Mouse (Mus musculus) left cerebral cortex, adult 18-20 months (tissue): Measurements from ENCODE around the gene Lgals3bp. TPM values are rescaled to one million over a fixed set of nuclear protein-coding genes. Genes with fewer than 3 reads are reported as not detected.

ENCODE experiments used
- DNase-seq, 2 experiments: peaks; one replicate each; pipeline ENCODE4 v3.0.0; 2021 to 2022; ENCODE audit warnings: low spot score in 2 of 2, mixed read lengths in 1 of 2
- total RNA-seq, 2 experiments: library from RNA; stranded (reverse); gene quantifications; 2 replicates each; pipeline ENCODE4 v1.2.3; 2021

The Lgals3bp gene
- total RNA-seq, 2 experiments from 2014 or later: 21.7 to 21.9 TPM

- DNase-seq: no peak
These were observed 22.9 kb upstream of the Lgals3bp start for GRCm38 (mm10) chr11:118424621-118425335.

DNA sequence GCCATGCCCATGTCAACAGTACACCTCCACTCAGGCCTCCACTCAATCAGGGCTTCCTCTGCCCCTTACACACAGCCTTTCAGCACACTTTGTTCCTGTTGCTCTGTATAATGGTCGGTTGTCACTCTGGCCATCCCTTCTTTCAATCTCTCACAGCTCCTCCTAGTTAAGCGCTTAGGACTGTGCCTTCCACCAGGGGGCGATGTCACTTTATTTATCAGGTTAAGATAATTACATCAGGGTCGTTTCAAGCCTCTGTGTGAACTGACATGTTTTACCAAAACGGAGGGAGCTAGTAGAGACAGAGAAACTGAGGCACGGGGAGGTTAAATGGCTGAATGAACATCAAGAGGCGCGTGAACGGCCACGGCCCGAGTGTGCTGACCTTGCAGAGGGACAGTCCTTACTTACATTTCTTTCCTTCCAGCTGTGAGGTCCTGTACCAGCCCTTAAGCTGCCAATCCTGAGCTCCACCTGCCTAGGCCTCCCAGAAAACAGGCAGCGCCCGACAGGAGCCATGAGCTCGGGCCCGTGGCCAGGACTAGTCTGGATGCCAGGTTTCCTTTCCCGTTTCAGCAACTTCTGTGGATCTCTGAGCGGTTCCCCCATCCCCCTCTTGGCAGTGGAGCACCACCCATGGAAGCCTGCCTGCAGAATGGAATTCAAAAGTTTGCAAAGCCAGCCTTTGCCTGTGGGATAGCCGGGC is 21.5 kb upstream of the Lgals3bp start:
- DNase-seq: peak; percentile 77 to 83

- no peak for DNase-seq
These were observed 18.4 kb upstream of the Lgals3bp start for GRCm38 (mm10) chr11:118420261-118420660.

GRCm38 (mm10) chr11:118418834-118419504 is 17.1 kb upstream of the Lgals3bp start, which contains the start of gene Cant1:
TSS of gene Cant1 (minus strand) at chr11:118419086.
- DNase-seq: peak; percentile 98 to 99

DNA sequence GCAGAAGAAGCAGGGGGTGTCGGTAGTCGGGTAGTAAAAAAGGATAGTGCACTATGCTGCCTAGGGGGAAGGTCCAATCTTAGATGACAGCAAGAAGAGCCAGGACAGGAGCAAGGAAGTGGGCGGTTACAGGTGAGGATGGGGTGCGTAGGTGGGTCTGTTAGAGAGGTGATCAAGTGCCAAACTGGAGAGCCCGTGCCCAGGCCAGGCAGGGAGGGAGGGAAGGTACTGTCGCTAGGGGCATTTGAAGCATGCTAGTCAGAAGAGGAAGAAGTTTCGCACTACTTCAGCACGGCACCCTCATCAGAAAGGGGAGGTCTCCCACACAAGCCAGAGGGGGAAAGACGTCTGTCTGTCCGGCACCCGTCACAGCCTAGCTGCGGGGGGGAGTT is 16.5 kb upstream of the Lgals3bp start:
- DNase-seq: no peak

DNA sequence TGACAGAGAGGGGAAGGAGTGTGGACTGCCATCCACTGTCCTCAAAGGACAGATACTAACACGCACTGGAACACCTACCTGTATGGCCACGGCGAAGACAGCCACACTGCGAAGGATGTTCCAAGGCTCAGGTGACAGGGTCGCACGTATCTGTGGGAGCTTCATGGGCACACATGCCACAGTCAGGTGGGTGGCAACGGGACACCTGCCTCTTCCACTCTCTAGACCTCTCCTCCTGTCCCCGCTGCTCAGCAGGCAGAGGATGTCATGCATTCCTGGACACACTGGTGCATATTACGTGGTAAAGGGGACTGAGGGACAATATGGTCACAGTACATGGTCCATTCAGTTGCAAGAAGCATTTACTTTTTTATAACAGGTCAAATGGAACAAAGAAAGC is 15.6 kb upstream of the Lgals3bp start:
- no peak for DNase-seq

- DNase-seq: no peak
These were observed 14.2 kb upstream of the Lgals3bp start for GRCm38 (mm10) chr11:118416046-118416445.

DNA sequence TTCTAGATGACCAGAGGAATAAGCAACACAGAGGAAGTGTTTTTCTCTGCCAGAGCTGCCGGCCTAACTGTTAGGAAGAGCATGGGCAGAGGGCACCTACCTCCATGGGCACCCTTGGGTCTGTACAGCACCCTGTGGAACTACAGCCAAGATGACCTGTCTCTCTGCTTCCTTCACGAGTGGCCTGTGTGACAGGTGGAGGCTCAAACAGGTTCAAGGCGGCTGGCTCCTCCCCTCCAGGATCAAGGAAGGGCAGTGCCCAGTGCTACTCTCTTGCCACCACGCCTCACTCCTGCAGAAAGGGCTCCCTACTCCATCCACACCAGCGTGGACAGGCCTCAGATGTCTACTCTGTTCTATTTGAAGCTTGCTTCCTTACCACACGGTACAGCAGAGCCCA is 13.7 kb upstream of the Lgals3bp start:
- no peak for DNase-seq

DNA sequence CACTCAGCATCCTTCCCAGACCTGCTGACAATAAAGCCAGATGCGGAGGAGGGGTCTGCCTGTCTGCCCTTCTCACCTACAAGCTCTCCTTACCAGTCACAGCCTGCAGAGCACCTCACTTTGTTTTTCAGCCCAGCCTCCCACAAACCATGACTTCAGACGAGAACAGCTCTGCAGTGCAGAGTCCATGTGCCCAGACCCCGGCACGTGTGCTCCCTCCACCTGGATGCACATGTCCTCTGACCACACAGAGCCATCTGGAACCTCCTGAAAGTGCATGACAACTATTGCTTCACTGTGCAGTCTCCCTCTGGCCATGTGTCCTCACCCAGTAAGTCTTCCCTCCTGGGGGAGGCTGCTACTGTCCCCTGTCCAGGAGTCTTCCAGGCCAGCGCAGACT is 12.4 kb upstream of the Lgals3bp start:
- no peak for DNase-seq

GRCm38 (mm10) chr11:118413055-118413454 is 11.2 kb upstream of the Lgals3bp start:
- no peak for DNase-seq

- DNase-seq: no peak
These were observed 10.7 kb upstream of the Lgals3bp start for GRCm38 (mm10) chr11:118412601-118413000.

GRCm38 (mm10) chr11:118411271-118411670 is 9.4 kb upstream of the Lgals3bp start:
- DNase-seq: no peak

DNA sequence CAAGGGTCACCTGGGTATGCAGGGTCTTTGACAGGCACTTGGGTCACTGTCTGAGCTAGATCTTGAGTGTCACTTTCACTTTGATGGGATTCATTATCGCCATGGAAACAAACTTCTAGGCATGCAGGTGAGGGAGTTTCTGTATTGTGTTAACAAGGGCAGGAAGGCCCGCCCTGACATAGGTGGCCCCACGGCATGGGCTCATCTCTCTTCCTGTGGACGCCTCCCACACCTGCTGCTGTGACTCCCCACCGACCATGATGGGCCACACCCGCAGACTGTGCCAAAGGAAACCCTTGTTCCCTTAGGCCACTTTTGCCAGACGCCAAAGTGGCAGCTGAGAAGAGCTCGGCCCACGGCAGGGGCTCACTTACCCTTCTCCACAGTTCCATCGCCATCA is 8.6 kb upstream of the Lgals3bp start:
- no peak for DNase-seq

DNA sequence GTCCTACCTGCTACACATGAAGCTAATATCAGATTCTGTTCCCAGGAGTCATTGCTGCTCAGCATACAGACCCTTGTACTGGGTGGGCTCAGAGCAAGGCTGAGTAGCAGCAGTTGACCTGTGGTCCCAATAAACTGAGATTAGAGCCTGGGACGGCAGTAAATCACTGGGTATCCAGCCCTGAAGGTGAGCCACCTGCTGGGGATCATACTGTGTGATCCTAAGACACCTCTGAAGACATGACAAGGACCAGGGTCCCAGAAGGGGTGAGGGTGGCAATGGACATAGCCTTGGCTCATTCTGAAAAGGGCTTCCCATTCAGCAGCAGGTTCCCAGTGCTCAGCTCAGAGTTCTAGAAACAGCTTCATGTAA is 8.2 kb upstream of the Lgals3bp start:
- no peak for DNase-seq

DNA sequence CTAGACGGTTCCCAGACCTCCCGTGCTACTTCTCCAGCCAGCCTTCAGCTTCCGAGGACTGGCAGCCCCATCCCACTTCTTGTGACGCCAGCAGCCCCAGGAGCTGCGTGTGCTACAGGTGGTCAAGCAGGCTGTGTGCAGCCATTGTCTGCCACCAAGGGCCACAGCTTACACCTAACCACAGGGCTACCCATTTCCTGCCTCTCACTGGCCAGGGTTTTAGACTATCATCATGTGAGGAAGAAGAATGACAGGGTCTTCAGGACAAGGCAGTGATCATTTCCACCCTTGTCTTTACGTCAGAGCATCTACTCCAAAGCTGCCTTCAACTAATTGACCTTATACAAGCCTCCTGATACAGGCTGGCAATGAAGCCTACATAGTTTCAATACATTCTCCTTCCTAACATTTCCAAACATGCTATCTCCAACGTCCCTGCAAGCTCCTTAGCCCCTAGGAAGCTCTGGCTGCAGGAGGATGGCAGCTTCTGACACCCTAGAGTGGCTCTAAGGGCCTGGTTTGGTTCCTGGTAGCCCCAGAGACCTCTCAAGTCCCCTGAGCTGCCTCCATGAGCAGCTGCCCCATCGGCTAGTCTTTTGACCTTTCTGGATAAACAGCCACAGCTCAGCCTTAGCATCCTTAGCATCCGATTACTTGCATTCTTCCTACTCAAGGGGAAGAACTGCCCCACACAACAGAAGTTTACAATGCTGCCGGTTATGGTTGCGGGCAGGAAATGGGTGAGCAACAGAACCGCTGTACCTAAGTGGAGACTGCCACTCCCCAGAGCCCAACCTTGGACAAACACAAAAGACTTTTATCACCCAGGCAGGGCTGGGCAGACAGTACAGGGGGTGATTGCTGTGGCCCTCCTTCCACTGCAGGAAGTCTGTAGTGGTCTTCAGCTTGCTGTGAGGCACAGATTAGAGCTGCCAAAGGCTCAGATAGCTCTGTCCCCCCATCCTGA is 7.5 kb upstream of the Lgals3bp start:
- no peak for DNase-seq

DNA sequence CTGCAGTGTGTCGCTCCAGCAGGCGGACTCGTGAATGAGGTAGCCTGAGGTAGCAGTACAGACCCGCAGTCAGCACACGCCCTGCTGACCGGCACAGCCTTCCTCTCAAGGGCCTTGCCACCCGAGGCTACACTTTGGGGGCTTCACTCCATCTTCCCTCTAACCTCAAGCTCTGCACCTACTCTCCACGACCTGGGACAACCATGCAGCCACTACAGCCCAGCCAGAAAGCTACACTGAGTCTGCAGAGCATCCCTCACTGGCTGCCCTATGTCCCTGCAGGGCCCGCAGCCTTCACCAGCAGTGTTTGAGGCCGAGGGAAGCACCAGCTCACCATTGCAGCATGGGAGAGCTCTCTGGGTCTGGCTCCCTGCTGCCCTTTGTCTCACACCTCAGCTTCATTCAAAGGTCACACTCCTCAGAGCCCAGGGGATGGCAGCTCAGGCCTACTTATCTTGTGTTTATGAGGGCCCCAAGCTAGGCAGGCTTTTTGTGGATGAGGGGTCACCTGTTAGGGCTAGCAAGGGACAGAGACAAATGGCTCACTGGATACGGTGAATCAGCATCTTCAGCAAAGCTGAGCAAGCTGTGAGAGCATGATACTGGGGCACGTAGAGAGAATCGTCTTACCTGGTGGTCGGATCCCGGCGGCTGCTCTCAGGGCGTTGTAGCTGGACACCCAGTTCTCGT is 6.3 kb upstream of the Lgals3bp start:
- no peak for DNase-seq

DNA sequence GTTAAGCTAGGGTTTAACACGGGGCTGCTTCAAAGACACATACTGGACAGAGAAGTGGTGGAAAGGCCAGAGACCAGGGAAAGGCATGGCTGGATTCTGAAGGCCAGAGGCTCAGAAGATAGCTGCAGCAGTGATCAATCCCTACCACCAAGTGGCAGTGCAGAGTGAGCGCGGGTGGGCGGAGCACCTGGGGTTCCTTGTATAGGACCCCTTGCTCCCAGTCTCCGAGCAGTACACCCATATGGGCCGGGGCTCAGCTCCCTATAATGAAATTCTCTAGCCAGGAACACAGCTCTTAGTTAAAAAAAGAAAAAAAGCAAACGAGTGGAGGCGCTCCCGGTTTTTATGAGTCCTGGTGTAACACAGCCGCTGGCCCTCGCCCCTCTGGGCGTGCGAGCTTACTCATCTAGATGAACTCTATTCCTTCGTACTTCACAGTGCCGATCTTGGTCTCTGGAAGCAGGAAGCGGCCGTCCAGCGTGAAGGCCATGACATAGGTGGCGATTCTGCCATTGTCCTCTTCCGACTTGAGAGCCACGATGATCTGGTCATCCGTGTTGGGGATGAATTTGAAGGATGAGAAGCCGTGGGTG is 5.5 kb upstream of the Lgals3bp start:
- peak; percentile 36 to 58 for DNase-seq

GRCm38 (mm10) chr11:118406521-118406920 is 4.6 kb upstream of the Lgals3bp start:
- no peak for DNase-seq

- DNase-seq: no peak
These were observed 3.4 kb upstream of the Lgals3bp start for GRCm38 (mm10) chr11:118405311-118405710.
